Mouse (Mus musculus) c-Kit-positive CD71-positive TER-119-positive erythroid progenitor cells, embryonic 14.5 days (primary cell): ENCODE data around the gene Ern2.

Source experiments
- DNase-seq: peaks from one replicate; pipeline ENCODE4 v3.0.0-alpha.2; 2013; ENCODE audit warnings: low spot score

The Ern2 gene

GRCm38 (mm10) chr7:122186043-122186442, at the start of gene Ern2:
TSS of gene Ern2 (minus strand) at chr7:122186207.
- no peak for DNase-seq

- DNase-seq, result no peak
These were observed 44.9 kb upstream of the Ern2 start for GRCm38 (mm10) chr7:122230866-122231265.

- DNase-seq, result no peak
These were observed 43.9 kb upstream of the Ern2 start for GRCm38 (mm10) chr7:122229916-122230315.

- no peak for DNase-seq
These were observed 43.3 kb upstream of the Ern2 start for GRCm38 (mm10) chr7:122229306-122229705.

GRCm38 (mm10) chr7:122226744-122227143, 40.7 kb upstream of the Ern2 start:
- DNase-seq, result no peak

GRCm38 (mm10) chr7:122226020-122226742, 40.2 kb upstream of the Ern2 start:
- DNase-seq, result no peak

GRCm38 (mm10) chr7:122219315-122219801, 33.4 kb upstream of the Ern2 start, which contains the start of gene Chp2:
TSS of gene Chp2 (plus strand) at chr7:122219496.
- DNase-seq, result no peak

GRCm38 (mm10) chr7:122208276-122209021, 22.4 kb upstream of the Ern2 start:
- no peak for DNase-seq

GRCm38 (mm10) chr7:122206121-122206520, 20.1 kb upstream of the Ern2 start:
- no peak for DNase-seq

- no peak for DNase-seq
These were observed 17.9 kb upstream of the Ern2 start for GRCm38 (mm10) chr7:122203936-122204335.

- DNase-seq, result peak; percentile 50
These were observed 13.3 kb upstream of the Ern2 start for GRCm38 (mm10) chr7:122199296-122199695.

GRCm38 (mm10) chr7:122197306-122197705, 11.3 kb upstream of the Ern2 start:
- DNase-seq, result peak; percentile 74

GRCm38 (mm10) chr7:122196771-122197170, 10.8 kb upstream of the Ern2 start:
- no peak for DNase-seq

GRCm38 (mm10) chr7:122193919-122194318, 7.9 kb upstream of the Ern2 start:
- no peak for DNase-seq

- no peak for DNase-seq
These were observed 5.1 kb upstream of the Ern2 start for GRCm38 (mm10) chr7:122191097-122191496.

GRCm38 (mm10) chr7:122189484-122189883, 3.5 kb upstream of the Ern2 start:
- DNase-seq, result peak; percentile 53

- DNase-seq, result no peak
These were observed 1.4 kb downstream of the Ern2 start for GRCm38 (mm10) chr7:122184569-122184968.

GRCm38 (mm10) chr7:122180720-122181119, 5.3 kb downstream of the Ern2 start:
- DNase-seq, result no peak

- DNase-seq, result no peak
These were observed 14.4 kb downstream of the Ern2 start for GRCm38 (mm10) chr7:122171613-122172012.

GRCm38 (mm10) chr7:122170705-122171104, 15.3 kb downstream of the Ern2 start:
- DNase-seq, result no peak

- no peak for DNase-seq
These were observed 18.8 kb downstream of the Ern2 start for GRCm38 (mm10) chr7:122167203-122167602.

- DNase-seq, result no peak
These were observed 22.2 kb downstream of the Ern2 start for GRCm38 (mm10) chr7:122163766-122164165.

- no peak for DNase-seq
These were observed 26.0 kb downstream of the Ern2 start for GRCm38 (mm10) chr7:122160037-122160436.
